Mouse (Mus musculus): Measurements from ENCODE around the gene Tbc1d13. TPM values are rescaled to one million over a fixed set of nuclear protein-coding genes. Genes with fewer than 3 reads are reported as not detected.

Gene Tbc1d13
- polyA plus RNA-seq (2017; shearing (Covaris generic)), result 1 to 10 TPM; 6.2 to 7.8 TPM

GRCm38 (mm10) chr2:30133613-30134377 is at the start of gene Tbc1d13:
TSS of gene Tbc1d13 (plus strand) at chr2:30133746.

GRCm38 (mm10) chr2:30093471-30094207 is 39.9 kb upstream of the Tbc1d13 start, which contains the start of gene Zdhhc12:
TSS of gene Zdhhc12 (minus strand) at chr2:30093648.

GRCm38 (mm10) chr2:30124472-30125274 is 8.9 kb upstream of the Tbc1d13 start, which contains the start of gene Zer1:
TSS of gene Zer1 (minus strand) at chr2:30124585.

GRCm38 (mm10) chr2:30171371-30171996 is 37.9 kb downstream of the Tbc1d13 start, which contains the start of gene Endog:
TSS of gene Endog (plus strand) at chr2:30171493.

GRCm38 (mm10) chr2:30177700-30178675 is 44.4 kb downstream of the Tbc1d13 start, which contains the start of gene Spout1:
TSS of gene Spout1 (minus strand) at chr2:30178459.

Other genes with a start within 250 kb of the Tbc1d13 start
- gene Odf2, start 244.5 kb upstream of the Tbc1d13 start, polyA plus RNA-seq (2017; shearing (Covaris generic)), result 10 to 100 TPM; 65.1 to 70.0 TPM
- gene Gle1, start 198.3 kb upstream of the Tbc1d13 start, polyA plus RNA-seq (2017; shearing (Covaris generic)), result 10 to 100 TPM; 53.6 to 55.7 TPM
- 10 to 100 TPM; 65.7 to 97.2 TPM for gene Sptan1, start 168.2 kb upstream of the Tbc1d13 start, polyA plus RNA-seq (2017; shearing (Covaris generic))
- 1 to 10 TPM in 1 of 2 experiments, under 1 TPM in 1; 0.93 to 1.4 TPM for gene Wdr34, start 84.9 kb upstream of the Tbc1d13 start, polyA plus RNA-seq (2017; shearing (Covaris generic))
- 100 to 1,000 TPM; 308 to 386 TPM for gene Set, start 76.4 kb upstream of the Tbc1d13 start, polyA plus RNA-seq (2017; shearing (Covaris generic))
- gene Pkn3, start 56.1 kb upstream of the Tbc1d13 start, polyA plus RNA-seq (2017; shearing (Covaris generic)), result under 1 TPM; 0.43 to 0.75 TPM
- gene Zdhhc12, start 40.1 kb upstream of the Tbc1d13 start, polyA plus RNA-seq (2017; shearing (Covaris generic)), result 10 to 100 TPM; 29.0 to 33.8 TPM
- gene Zer1, start 9.2 kb upstream of the Tbc1d13 start, polyA plus RNA-seq (2017; shearing (Covaris generic)), result 10 to 100 TPM; 52.2 to 53.4 TPM
- gene Endog, start 37.7 kb downstream of the Tbc1d13 start, polyA plus RNA-seq (2017; shearing (Covaris generic)), result 10 to 100 TPM; 15.3 to 20.4 TPM
- gene Spout1, start 44.7 kb downstream of the Tbc1d13 start, polyA plus RNA-seq (2017; shearing (Covaris generic)), result 10 to 100 TPM; 27.5 to 36.4 TPM
- 10 to 100 TPM in 1 of 2 experiments, 1 to 10 TPM in 1; 9.9 to 10.6 TPM for gene Kyat1, start 72.1 kb downstream of the Tbc1d13 start, polyA plus RNA-seq (2017; shearing (Covaris generic))
- 1 to 10 TPM; 7.7 to 9.7 TPM for gene Lrrc8a, start 104.0 kb downstream of the Tbc1d13 start, polyA plus RNA-seq (2017; shearing (Covaris generic))
- 1 to 10 TPM; 2.3 to 4.6 TPM for gene Gm28035, start 106.8 kb downstream of the Tbc1d13 start, polyA plus RNA-seq (2017; shearing (Covaris generic))
- gene Phyhd1, start 132.5 kb downstream of the Tbc1d13 start, polyA plus RNA-seq (2017; shearing (Covaris generic)), result 1 to 10 TPM; 4.9 to 8.1 TPM
- not detected for gene Gm28038, start 147.3 kb downstream of the Tbc1d13 start, polyA plus RNA-seq (2017; shearing (Covaris generic))
- gene Dolk, start 152.6 kb downstream of the Tbc1d13 start, polyA plus RNA-seq (2017; shearing (Covaris generic)), result 10 to 100 TPM; 15.1 to 17.4 TPM
- 10 to 100 TPM; 16.5 to 22.0 TPM for gene Nup188, start 152.7 kb downstream of the Tbc1d13 start, polyA plus RNA-seq (2017; shearing (Covaris generic))
- 100 to 1,000 TPM; 116 to 126 TPM for gene Sh3glb2, start 225.6 kb downstream of the Tbc1d13 start, polyA plus RNA-seq (2017; shearing (Covaris generic))
- gene Miga2, start 230.5 kb downstream of the Tbc1d13 start, polyA plus RNA-seq (2017; shearing (Covaris generic)), result 10 to 100 TPM in 1 of 2 experiments, 1 to 10 TPM in 1; 4.9 to 12.4 TPM

Measured in activated CD4-positive, CD25-positive, alpha-beta regulatory T cell (primary cell).